8 mouse cellular contexts compared by ENCODE assay signal in the genomic region with DNA sequence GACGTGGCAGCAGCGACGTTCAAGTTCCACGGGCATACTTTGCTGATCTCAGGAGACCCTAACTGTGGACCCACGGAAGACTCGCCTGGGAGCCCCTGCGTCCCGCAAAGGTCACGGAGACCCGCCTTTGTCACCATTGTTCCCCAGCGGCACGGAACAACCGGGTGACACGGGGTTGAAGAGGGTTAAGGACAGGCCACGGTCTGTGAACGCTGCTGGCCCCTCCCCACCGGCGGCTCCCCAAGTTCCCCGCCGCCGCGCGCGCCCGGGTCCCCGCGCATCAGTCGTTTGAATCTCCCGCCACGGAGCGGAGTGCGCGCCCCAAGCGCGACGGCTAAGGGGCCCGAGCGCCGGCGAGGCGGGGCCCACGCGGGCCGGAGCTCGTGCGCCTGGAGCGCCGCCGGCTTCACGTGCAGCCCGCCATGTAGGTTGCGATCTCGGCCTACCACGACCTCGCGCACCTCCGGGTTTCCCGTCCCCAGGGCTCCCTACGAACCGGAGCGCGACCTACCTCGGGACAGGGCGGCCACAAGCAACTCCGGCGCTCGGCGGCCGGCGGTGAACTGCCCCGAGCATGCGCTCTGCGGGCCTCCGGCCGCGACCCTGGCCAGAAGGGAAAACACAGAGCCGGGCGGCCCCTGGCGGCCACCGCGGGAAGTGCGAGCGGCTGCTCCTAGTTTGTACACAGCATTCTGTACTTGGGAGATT. TPM values are rescaled to one million over a fixed set of nuclear protein-coding genes. Genes with fewer than 3 reads are reported as not detected.
DNase-seq lines count a peak whose midpoint lies in the region; ATAC-seq and TF ChIP-seq lines count a peak whose summit lies in the region.

No protein-coding gene starts in this region.

- H3K9me3 ChIP-seq in heart, embryonic 10.5 days: no peaks in the 10 kb centered on the region
- H3K9me3 ChIP-seq in kidney, embryonic 14.5 days (ENCODE audit: control insufficient read depth, low read length): no peaks in the 10 kb centered on the region
- no peaks in the 10 kb centered on the region for H3K9me3 ChIP-seq in limb, embryonic 15.5 days
- H3K9me3 ChIP-seq in midbrain, postnatal 0 days (ENCODE audit: low read length): no peaks in the 10 kb centered on the region

- TF ChIP-seq POLR2A in embryonic fibroblast, embryonic 13.5 days (IDR thresholded peaks at IDR 0.05; ENCODE audit: low read depth, low read length): peak; percentile 85

- peak; percentile 95 to 96 for DNase-seq in B cell, adult 2 months
- peak; percentile 91 for DNase-seq in brain, adult 2 months (ENCODE audit: low read depth, low spot score)
- peak; percentile 96 for DNase-seq in heart, embryonic 10.5 days (ENCODE audit: low spot score)
- peak; percentile 90 for DNase-seq in midbrain, postnatal 0 days (ENCODE audit: low spot score)
- DNase-seq in spleen, postnatal 10 days (ENCODE audit: low spot score in 2 of 2): peak; percentile 97 to 99

- H3K27ac ChIP-seq in embryonic fibroblast, embryonic 13.5 days (ENCODE audit: insufficient read depth, low read length): peak overlapping the region; percentile 50
- H3K27ac ChIP-seq in heart, embryonic 10.5 days: peak overlapping the region; percentile 98
- H3K27ac ChIP-seq in kidney, embryonic 14.5 days (ENCODE audit: low read depth, low read length): peak overlapping the region; percentile 69
- H3K27ac ChIP-seq in limb, embryonic 15.5 days: peak overlapping the region; percentile 52
- no peak overlapping the region for H3K27ac ChIP-seq in midbrain, postnatal 0 days (ENCODE audit: low read depth, low read length)

- peak; percentile 45; the same call in 1 of the 2 replicates for TF ChIP-seq CTCF in embryonic fibroblast, embryonic 13.5 days (IDR thresholded peaks at IDR 0.05; ENCODE audit: borderline replicate concordance, insufficient read depth, low read length)
- TF ChIP-seq CTCF in midbrain, postnatal 0 days (IDR thresholded peaks at IDR 0.05): peak; percentile 97

- H3K4me2 ChIP-seq in kidney, embryonic 14.5 days (replicated peaks; ENCODE audit: low read depth, low read length): peak overlapping the region; percentile 96
- H3K4me2 ChIP-seq in limb, embryonic 15.5 days: peak overlapping the region; percentile 95
- H3K4me2 ChIP-seq in midbrain, postnatal 0 days (ENCODE audit: low read depth, low read length, poor library complexity, severe bottlenecking): peak overlapping the region; percentile 96

- ATAC-seq in kidney, embryonic 14.5 days (ENCODE audit: low FRiP score, low TSS enrichment): peak; percentile 89
- ATAC-seq in limb, embryonic 15.5 days (ENCODE audit: insufficient number of reproducible peaks, low FRiP score, low TSS enrichment, low read depth): peak; percentile 82
- peak; percentile 87 for ATAC-seq in midbrain, postnatal 0 days (ENCODE audit: low FRiP score)

- no peaks in the 10 kb centered on the region for H3K4me1 ChIP-seq in embryonic fibroblast, embryonic 13.5 days (ENCODE audit: control insufficient read depth, insufficient read depth, low read length)
- H3K4me1 ChIP-seq in heart, embryonic 10.5 days: peaks cover 35% of the 10 kb centered on the region
- peaks cover 13% of the 10 kb centered on the region for H3K4me1 ChIP-seq in kidney, embryonic 14.5 days (ENCODE audit: control insufficient read depth, insufficient read depth, low read length)
- H3K4me1 ChIP-seq in limb, embryonic 15.5 days: peaks cover 22% of the 10 kb centered on the region
- H3K4me1 ChIP-seq in midbrain, postnatal 0 days (ENCODE audit: insufficient read depth, low read length): peaks cover 7% of the 10 kb centered on the region; the same call in 1 of the 2 replicates

- no peaks in the 10 kb centered on the region for H3K27me3 ChIP-seq in heart, embryonic 10.5 days (ENCODE audit: insufficient read depth, poor library complexity, severe bottlenecking)
- no peaks in the 10 kb centered on the region for H3K27me3 ChIP-seq in kidney, embryonic 14.5 days (ENCODE audit: control insufficient read depth, insufficient read depth, low read length)
- no peaks in the 10 kb centered on the region for H3K27me3 ChIP-seq in limb, embryonic 15.5 days
- H3K27me3 ChIP-seq in midbrain, postnatal 0 days (ENCODE audit: insufficient read depth, low read length): no peaks in the 10 kb centered on the region

- H3K36me3 ChIP-seq in heart, embryonic 10.5 days: peaks cover 12% of the 10 kb centered on the region
- peaks cover 4% of the 10 kb centered on the region; the same call in 1 of the 2 replicates for H3K36me3 ChIP-seq in kidney, embryonic 14.5 days (ENCODE audit: control insufficient read depth, insufficient read depth, low read length)
- peaks cover 8% of the 10 kb centered on the region for H3K36me3 ChIP-seq in limb, embryonic 15.5 days
- no peaks in the 10 kb centered on the region for H3K36me3 ChIP-seq in midbrain, postnatal 0 days (ENCODE audit: insufficient read depth, low read length)

- peak overlapping the region; percentile 60 for H3K4me3 ChIP-seq in embryonic fibroblast, embryonic 13.5 days (ENCODE audit: insufficient read depth, low read length)
- peak overlapping the region; percentile 91 for H3K4me3 ChIP-seq in heart, embryonic 10.5 days
- H3K4me3 ChIP-seq in kidney, embryonic 14.5 days (ENCODE audit: low read length): peak overlapping the region; percentile 90
- peak overlapping the region; percentile 62 for H3K4me3 ChIP-seq in limb, embryonic 15.5 days
- peak overlapping the region; percentile 83 for H3K4me3 ChIP-seq in midbrain, postnatal 0 days (ENCODE audit: low read depth, low read length)

- WGBS in heart, embryonic 10.5 days: under 1% methylated on average over 83 of the region's 83 CpGs
- WGBS in kidney, embryonic 14.5 days: under 1% methylated on average over 83 of the region's 83 CpGs
- under 1% methylated on average over 82 of the region's 83 CpGs for WGBS in limb, embryonic 15.5 days
- WGBS in midbrain, postnatal 0 days: under 1% methylated on average over 78 of the region's 83 CpGs

- peak overlapping the region; percentile 91 for H3K9ac ChIP-seq in kidney, embryonic 14.5 days (ENCODE audit: low read depth, low read length)
- H3K9ac ChIP-seq in limb, embryonic 15.5 days: peak overlapping the region; percentile 54
- peak overlapping the region; percentile 61 for H3K9ac ChIP-seq in midbrain, postnatal 0 days (replicated peaks; ENCODE audit: low read length, poor library complexity, severe bottlenecking)

RNA-seq across cellular contexts. Expression of a gene that starts 8.1 kb away (rescaled TPM):
- 33.6 and 34.4 TPM in 2 replicates for polyA plus RNA-seq in embryonic fibroblast, embryonic 13.5 days (2011; ENCODE audit: insufficient read length, low read depth, missing spikeins)
- polyA plus RNA-seq in heart, embryonic 10.5 days (2016; fragmentation: Nextera tagmentation; extraction: Ambion mirVana): 61.4 and 93.4 TPM in 2 replicates
- polyA plus RNA-seq in kidney, embryonic 14.5 days (2014; fragmentation: Nextera tagmentation; extraction: Ambion mirVana): 63.6 and 66.2 TPM in 2 replicates
- 66.2 and 70.1 TPM in 2 replicates for polyA plus RNA-seq in limb, embryonic 15.5 days (2015; fragmentation: Nextera tagmentation; extraction: Ambion mirVana)
- 18.7 and 23.4 TPM in 2 replicates for total RNA-seq in midbrain, postnatal 0 days (2014; rRNA removed)
- 21.7 and 21.9 TPM in 2 replicates for polyA plus RNA-seq in midbrain, postnatal 0 days (2015; fragmentation: Nextera tagmentation; extraction: Ambion mirVana)

RNA-seq across cellular contexts. Expression of a gene that starts 16.0 kb away (rescaled TPM):
- polyA plus RNA-seq in embryonic fibroblast, embryonic 13.5 days (2011; ENCODE audit: insufficient read length, low read depth, missing spikeins): 29.6 and 33.5 TPM in 2 replicates
- polyA plus RNA-seq in heart, embryonic 10.5 days (2016; fragmentation: Nextera tagmentation; extraction: Ambion mirVana): 82.0 and 92.0 TPM in 2 replicates
- 79.5 and 86.2 TPM in 2 replicates for polyA plus RNA-seq in kidney, embryonic 14.5 days (2014; fragmentation: Nextera tagmentation; extraction: Ambion mirVana)
- polyA plus RNA-seq in limb, embryonic 15.5 days (2015; fragmentation: Nextera tagmentation; extraction: Ambion mirVana): 61.4 and 68.3 TPM in 2 replicates
- total RNA-seq in midbrain, postnatal 0 days (2014; rRNA removed): 47.7 and 55.2 TPM in 2 replicates
- 56.9 and 63.0 TPM in 2 replicates for polyA plus RNA-seq in midbrain, postnatal 0 days (2015; fragmentation: Nextera tagmentation; extraction: Ambion mirVana)

RNA-seq across cellular contexts. Expression of a gene that starts 42.1 kb away (rescaled TPM):
- polyA plus RNA-seq in embryonic fibroblast, embryonic 13.5 days (2011; ENCODE audit: insufficient read length, low read depth, missing spikeins): 0.67 TPM in 1 of 2 replicates, not detected in the other
- polyA plus RNA-seq in heart, embryonic 10.5 days (2016; fragmentation: Nextera tagmentation; extraction: Ambion mirVana): 1.1 and 1.9 TPM in 2 replicates
- 2.4 and 3.5 TPM in 2 replicates for polyA plus RNA-seq in kidney, embryonic 14.5 days (2014; fragmentation: Nextera tagmentation; extraction: Ambion mirVana)
- polyA plus RNA-seq in limb, embryonic 15.5 days (2015; fragmentation: Nextera tagmentation; extraction: Ambion mirVana): 1.8 and 2.7 TPM in 2 replicates
- total RNA-seq in midbrain, postnatal 0 days (2014; rRNA removed): 0.38 and 3.3 TPM in 2 replicates
- polyA plus RNA-seq in midbrain, postnatal 0 days (2015; fragmentation: Nextera tagmentation; extraction: Ambion mirVana): 4.2 and 4.3 TPM in 2 replicates
